Mouse (Mus musculus): ENCODE measurements at regions not wholly inside any gene's neighbourhood (a gene's known extent, or its start where the extent isn't known, plus 50 kb on each side); places are given as distances from the start of the nearest gene placed in this dataset.

GRCm38 (mm10) chr8:44025926-44026325, 316.1 kb upstream of the Adam34 start:
- peak; percentile 66 for TF ChIP-seq CTCF (IDR thresholded peaks at IDR 0.05; ENCODE audit: low read depth)
- TF ChIP-seq EP300 (IDR thresholded peaks at IDR 0.05; ENCODE audit: low read depth), result no peak

Measured in liver, embryonic 14.5 days (tissue).